Mouse (Mus musculus) liver, embryonic 13.5 days (tissue): ENCODE results near the gene Dgki. TPM values are rescaled to one million over a fixed set of nuclear protein-coding genes. Genes with fewer than 3 reads are reported as not detected.

Source experiments
- ATAC-seq: fragments of 200-750 bp; cut with Nextera tagmentation; 2 replicates; pipeline ENCODE4 v1.8.0; 2017; ENCODE audit warnings: low read depth, mild to moderate bottlenecking, moderate number of reproducible peaks, moderate library complexity
- DNase-seq: peaks from one replicate; pipeline ENCODE4 v3.0.0; 2022
- H3K27ac ChIP-seq: fragments of 300-500 bp; sonication (generic); 2 replicates; pipeline ENCODE4 v1.5.1; 2015; ENCODE audit warnings: moderate library complexity, mild to moderate bottlenecking, inconsistent platforms
- H3K27me3 ChIP-seq: fragments of 300-500 bp; sonication (generic); 2 replicates; pipeline ENCODE4 v1.6.1; 2015; ENCODE audit warnings: mild to moderate bottlenecking, inconsistent platforms
- H3K36me3 ChIP-seq: fragments of 300-500 bp; sonication (generic); 2 replicates; pipeline ENCODE4 v1.6.1; 2015; ENCODE audit warnings: mild to moderate bottlenecking, inconsistent platforms
- H3K4me1 ChIP-seq: fragments of 300-500 bp; sonication (generic); replicated peaks from 2 replicates; pipeline ENCODE4 v1.6.1; 2015; ENCODE audit warnings: inconsistent platforms
- H3K4me2 ChIP-seq: fragments of 300-500 bp; sonication (generic); 2 replicates; pipeline ENCODE4 v1.6.1; 2015; ENCODE audit warnings: inconsistent platforms, mild to moderate bottlenecking, moderate library complexity
- H3K4me3 ChIP-seq: fragments of 300-500 bp; sonication (generic); replicated peaks from 2 replicates; pipeline ENCODE4 v1.5.1; 2015; ENCODE audit warnings: mild to moderate bottlenecking, inconsistent platforms
- H3K9ac ChIP-seq: fragments of 300-500 bp; sonication (generic); 2 replicates; pipeline ENCODE4 v1.6.1; 2015; ENCODE audit warnings: mild to moderate bottlenecking, inconsistent platforms
- H3K9me3 ChIP-seq: fragments of 300-500 bp; sonication (generic); replicated peaks from 2 replicates; pipeline ENCODE4 v1.6.1; 2016; ENCODE audit warnings: inconsistent platforms
- WGBS: fragments of 180-500 bp; shearing (Covaris S2); methylation state at CpG from one replicate; pipeline ENCODE4 v1.1.7; 2015; ENCODE audit not compliant: insufficient replicate concordance; 5-methylcytosine and 5-hydroxymethylcytosine counted together
- polyA plus RNA-seq: library from polyadenylated mRNA; unstranded; fragments of >200 nt; fragmentation: Nextera tagmentation; extraction: Ambion mirVana; gene quantifications from 2 replicates; pipeline ENCODE4 v1.2.1, GENCODE M21; 2015

The Dgki gene
- polyA plus RNA-seq, 1 experiment from 2014 or later, result 0.06 TPM

GRCm38 (mm10) chr6:36947861-36948260 is 352.1 kb downstream of the Dgki start:
- H3K9me3 ChIP-seq, result no peaks in the 10 kb centered on the region
- DNase-seq (no peak), ATAC-seq (no peak)
- H3K27ac ChIP-seq, result no peak overlapping the region
- no peak overlapping the region for H3K4me2 ChIP-seq
- 70% methylated on average over 5 of the region's 5 CpGs for WGBS
- H3K4me3 ChIP-seq, result no peak overlapping the region
- no peaks in the 10 kb centered on the region for H3K4me1 ChIP-seq
- no peaks in the 10 kb centered on the region for H3K27me3 ChIP-seq
- H3K9ac ChIP-seq, result no peak overlapping the region
- no peaks in the 10 kb centered on the region for H3K36me3 ChIP-seq

GRCm38 (mm10) chr6:36937527-36937926 is 362.5 kb downstream of the Dgki start:
- WGBS, result 41% methylated on average over 2 of the region's 2 CpGs
- no peaks in the 10 kb centered on the region for H3K4me1 ChIP-seq
- H3K4me3 ChIP-seq, result no peak overlapping the region
- DNase-seq, result no peak
- H3K27ac ChIP-seq, result no peak overlapping the region
- ATAC-seq, result no peak
- H3K9ac ChIP-seq, result no peak overlapping the region
- no peaks in the 10 kb centered on the region for H3K9me3 ChIP-seq
- H3K4me2 ChIP-seq, result no peak overlapping the region
- no peaks in the 10 kb centered on the region for H3K36me3 ChIP-seq
- no peaks in the 10 kb centered on the region for H3K27me3 ChIP-seq

GRCm38 (mm10) chr6:36936816-36937215 is 363.2 kb downstream of the Dgki start:
- no peak overlapping the region for H3K9ac ChIP-seq
- H3K4me2 ChIP-seq, result no peak overlapping the region
- DNase-seq (no peak), ATAC-seq (no peak)
- no peaks in the 10 kb centered on the region for H3K4me1 ChIP-seq
- H3K4me3 ChIP-seq, result no peak overlapping the region
- no peak overlapping the region for H3K27ac ChIP-seq
- H3K36me3 ChIP-seq, result no peaks in the 10 kb centered on the region
- WGBS, result 73% methylated on average over 4 of the region's 4 CpGs
- no peaks in the 10 kb centered on the region for H3K27me3 ChIP-seq
- H3K9me3 ChIP-seq, result no peaks in the 10 kb centered on the region

- no peaks in the 10 kb centered on the region for H3K27me3 ChIP-seq
- no peak overlapping the region for H3K27ac ChIP-seq
- no peak overlapping the region for H3K4me3 ChIP-seq
- H3K9ac ChIP-seq, result no peak overlapping the region
- no peaks in the 10 kb centered on the region for H3K9me3 ChIP-seq
- ATAC-seq (no peak), DNase-seq (no peak)
- no peak overlapping the region for H3K4me2 ChIP-seq
- 61% methylated on average over 4 of the region's 4 CpGs for WGBS
- no peaks in the 10 kb centered on the region for H3K36me3 ChIP-seq
- no peaks in the 10 kb centered on the region for H3K4me1 ChIP-seq
Observed at GRCm38 (mm10) chr6:36931473-36931872, 368.5 kb downstream of the Dgki start.

- no peak for DNase-seq
- H3K4me3 ChIP-seq, result no peak overlapping the region
- 71% methylated on average over 2 of the region's 2 CpGs for WGBS
- no peak overlapping the region for H3K27ac ChIP-seq
- no peaks in the 10 kb centered on the region for H3K27me3 ChIP-seq
- H3K4me1 ChIP-seq, result no peaks in the 10 kb centered on the region
- no peak for ATAC-seq
- no peaks in the 10 kb centered on the region for H3K9me3 ChIP-seq
- no peaks in the 10 kb centered on the region for H3K36me3 ChIP-seq
- no peak overlapping the region for H3K9ac ChIP-seq
- H3K4me2 ChIP-seq, result no peak overlapping the region
Observed at GRCm38 (mm10) chr6:36929781-36930180, 370.2 kb downstream of the Dgki start.

GRCm38 (mm10) chr6:36926455-36926854 is 373.5 kb downstream of the Dgki start:
- no peak for DNase-seq
- 62% methylated on average over 4 of the region's 4 CpGs for WGBS
- H3K27ac ChIP-seq, result no peak overlapping the region
- no peak overlapping the region for H3K9ac ChIP-seq
- H3K4me1 ChIP-seq, result no peaks in the 10 kb centered on the region
- no peak overlapping the region for H3K4me2 ChIP-seq
- ATAC-seq, result no peak
- no peak overlapping the region for H3K4me3 ChIP-seq
- H3K27me3 ChIP-seq, result no peaks in the 10 kb centered on the region
- H3K9me3 ChIP-seq, result no peaks in the 10 kb centered on the region
- no peaks in the 10 kb centered on the region for H3K36me3 ChIP-seq

GRCm38 (mm10) chr6:36922006-36922405 is 378.0 kb downstream of the Dgki start:
- no peak for ATAC-seq

GRCm38 (mm10) chr6:36911586-36911985 is 388.4 kb downstream of the Dgki start:
- Histone ChIP-seq H3K27me3 (no peaks in the 10 kb centered on the region), H3K4me2 (no peak overlapping the region), H3K9ac (no peak overlapping the region), H3K4me3 (no peak overlapping the region), H3K9me3 (no peaks in the 10 kb centered on the region), H3K27ac (no peak overlapping the region), H3K36me3 (no peaks in the 10 kb centered on the region), H3K4me1 (no peaks in the 10 kb centered on the region)
- DNase-seq, result no peak
- no peak for ATAC-seq
- 61% methylated on average over 6 of the region's 6 CpGs for WGBS

More at GRCm38 (mm10) chr6:36922006-36922405, 378.0 kb downstream of the Dgki start:
- Histone ChIP-seq H3K9ac (no peak overlapping the region), H3K36me3 (no peaks in the 10 kb centered on the region), H3K27me3 (no peaks in the 10 kb centered on the region), H3K27ac (no peak overlapping the region), H3K9me3 (no peaks in the 10 kb centered on the region), H3K4me1 (no peaks in the 10 kb centered on the region), H3K4me3 (no peak overlapping the region), H3K4me2 (no peak overlapping the region)
- 76% methylated on average over 4 of the region's 4 CpGs for WGBS
- no peak for DNase-seq

- 64% methylated on average over 3 of the region's 3 CpGs for WGBS
- H3K9ac ChIP-seq, result no peak overlapping the region
- ATAC-seq, result no peak
- no peak overlapping the region for H3K27ac ChIP-seq
- H3K9me3 ChIP-seq, result no peaks in the 10 kb centered on the region
- H3K27me3 ChIP-seq, result no peaks in the 10 kb centered on the region
- no peak overlapping the region for H3K4me3 ChIP-seq
- H3K36me3 ChIP-seq, result no peaks in the 10 kb centered on the region
- no peak overlapping the region for H3K4me2 ChIP-seq
- no peak for DNase-seq
- H3K4me1 ChIP-seq, result no peaks in the 10 kb centered on the region
Observed at GRCm38 (mm10) chr6:36907191-36907590, 392.8 kb downstream of the Dgki start.

GRCm38 (mm10) chr6:36905965-36906364 is 394.0 kb downstream of the Dgki start:
- H3K4me3 ChIP-seq, result no peak overlapping the region
- no peak for ATAC-seq
- WGBS, result 39% methylated on average over 3 of the region's 3 CpGs

GRCm38 (mm10) chr6:36904911-36905310 is 395.1 kb downstream of the Dgki start:
- H3K4me3 ChIP-seq, result no peak overlapping the region
- DNase-seq (no peak), ATAC-seq (no peak)
- no peak overlapping the region for H3K4me2 ChIP-seq
- H3K9ac ChIP-seq, result no peak overlapping the region
- H3K36me3 ChIP-seq, result no peaks in the 10 kb centered on the region
- WGBS, result 67% methylated on average over 5 of the region's 5 CpGs
- H3K9me3 ChIP-seq, result no peaks in the 10 kb centered on the region
- H3K27ac ChIP-seq, result no peak overlapping the region
- no peaks in the 10 kb centered on the region for H3K27me3 ChIP-seq
- no peaks in the 10 kb centered on the region for H3K4me1 ChIP-seq

More at GRCm38 (mm10) chr6:36905965-36906364, 394.0 kb downstream of the Dgki start:
- Histone ChIP-seq H3K9ac (no peak overlapping the region), H3K36me3 (no peaks in the 10 kb centered on the region), H3K27ac (no peak overlapping the region), H3K27me3 (no peaks in the 10 kb centered on the region), H3K9me3 (no peaks in the 10 kb centered on the region), H3K4me2 (no peak overlapping the region), H3K4me1 (no peaks in the 10 kb centered on the region)
- no peak for DNase-seq

GRCm38 (mm10) chr6:36903821-36904220 is 396.2 kb downstream of the Dgki start:
- no peak overlapping the region for H3K4me2 ChIP-seq
- DNase-seq (no peak), ATAC-seq (no peak)
- no peaks in the 10 kb centered on the region for H3K36me3 ChIP-seq
- no peak overlapping the region for H3K9ac ChIP-seq
- no peak overlapping the region for H3K27ac ChIP-seq
- no peaks in the 10 kb centered on the region for H3K9me3 ChIP-seq
- 32% methylated on average over 5 of the region's 5 CpGs for WGBS
- H3K27me3 ChIP-seq, result no peaks in the 10 kb centered on the region
- no peak overlapping the region for H3K4me3 ChIP-seq
- H3K4me1 ChIP-seq, result no peaks in the 10 kb centered on the region
